Mouse (Mus musculus) ES-E14 (cell line): ENCODE data around the gene Myl10. TPM values are rescaled to one million over a fixed set of nuclear protein-coding genes. Genes with fewer than 3 reads are reported as not detected.
A peak's percentile ranks its signal among the peaks of the same experiment; 100 is the strongest.

Experiments used
- DNase-seq: peaks from one replicate; pipeline ENCODE4 v3.0.0-alpha.2; 2013; ENCODE audit warnings: low read depth, low spot score
- H3K27ac ChIP-seq: 2 replicates; pipeline ENCODE4 v1.5.1; 2012; ENCODE audit warnings: low read depth, mild to moderate bottlenecking, low read length, moderate library complexity, mixed read lengths; ENCODE audit not compliant: poor library complexity, insufficient read depth, severe bottlenecking
- H3K36me3 ChIP-seq: 2 replicates; pipeline ENCODE4 v1.6.1; 2012; ENCODE audit warnings: mild to moderate bottlenecking, low read length, moderate library complexity, mixed read lengths; ENCODE audit not compliant: control insufficient read depth, poor library complexity, insufficient read depth, severe bottlenecking
- H3K4me1 ChIP-seq, 2 experiments: fragments of 150-350 bp in 1 of 2; sonication (generic) in 1 of 2; 2 replicates each; pipeline ENCODE4 v1.6.1; 2012; ENCODE audit warnings: low read length in 2 of 2, mild to moderate bottlenecking in 1 of 2, mixed read lengths in 1 of 2; ENCODE audit not compliant: control insufficient read depth in 2 of 2, insufficient read depth in 2 of 2, poor library complexity in 1 of 2
- H3K4me3 ChIP-seq, 2 experiments: fragments of 150-350 bp in 1 of 2; sonication (generic) in 1 of 2; 2 replicates each; pipeline ENCODE4 v1.5.1; 2012; ENCODE audit warnings: low read length in 2 of 2, low read depth in 1 of 2, mild to moderate bottlenecking in 1 of 2, mixed read lengths in 1 of 2; ENCODE audit not compliant: insufficient read depth in 1 of 2, poor library complexity in 1 of 2, severe bottlenecking in 1 of 2
- H3K9ac ChIP-seq: 2 replicates; pipeline ENCODE4 v1.6.1; 2012; ENCODE audit warnings: low read depth, mild to moderate bottlenecking, low read length, mixed read lengths; ENCODE audit not compliant: poor library complexity, insufficient read depth, severe bottlenecking
- H3K9me3 ChIP-seq: fragments of 150-350 bp; sonication (generic); 2 replicates; pipeline ENCODE4 v1.6.1; 2012; ENCODE audit warnings: low read depth, mild to moderate bottlenecking, low read length; ENCODE audit not compliant: control insufficient read depth, insufficient read depth
- CHD2 ChIP-seq: IDR thresholded peaks from 2 replicates; pipeline ENCODE4 v1.6.1; 2014; ENCODE audit warnings: mild to moderate bottlenecking, low read depth, low read length, inconsistent platforms
- HCFC1 ChIP-seq: IDR thresholded peaks from 2 replicates; pipeline ENCODE4 v1.6.1; 2012; ENCODE audit warnings: low read length, inconsistent platforms, borderline replicate concordance; ENCODE audit not compliant: insufficient read depth
- MAFK ChIP-seq: IDR thresholded peaks from 2 replicates; pipeline ENCODE4 v1.6.1; 2014; ENCODE audit warnings: mild to moderate bottlenecking, low read depth, low read length, inconsistent platforms; ENCODE audit not compliant: insufficient read depth
- ZC3H11A ChIP-seq: IDR thresholded peaks from 2 replicates; pipeline ENCODE4 v1.6.1; 2012; ENCODE audit warnings: low read depth, mild to moderate bottlenecking, inconsistent platforms, low read length, borderline replicate concordance
- ZNF384 ChIP-seq: IDR thresholded peaks from 2 replicates; pipeline ENCODE4 v1.6.1; 2012; ENCODE audit warnings: low read depth, low read length, inconsistent platforms
- in situ Hi-C, 2 experiments: fragments of 600-800 bp; cut with MboI; formaldehyde crosslinking; loops; one replicate each; pipeline ENCODE4 v1.15.1; 2025; ENCODE audit warnings: low sequenced_read_pairs in 2 of 2, inconsistent platforms in 1 of 2; ENCODE audit not compliant: unreplicated experiment in 2 of 2
- total RNA-seq: library from RNA; depleted of rRNA; stranded (reverse); fragments of 300-350 nt; gene quantifications from 2 replicates; pipeline ENCODE4 v1.2.3, GENCODE M21; 2012

Myl10 gene
- total RNA-seq, 1 experiment, result not detected

DNA sequence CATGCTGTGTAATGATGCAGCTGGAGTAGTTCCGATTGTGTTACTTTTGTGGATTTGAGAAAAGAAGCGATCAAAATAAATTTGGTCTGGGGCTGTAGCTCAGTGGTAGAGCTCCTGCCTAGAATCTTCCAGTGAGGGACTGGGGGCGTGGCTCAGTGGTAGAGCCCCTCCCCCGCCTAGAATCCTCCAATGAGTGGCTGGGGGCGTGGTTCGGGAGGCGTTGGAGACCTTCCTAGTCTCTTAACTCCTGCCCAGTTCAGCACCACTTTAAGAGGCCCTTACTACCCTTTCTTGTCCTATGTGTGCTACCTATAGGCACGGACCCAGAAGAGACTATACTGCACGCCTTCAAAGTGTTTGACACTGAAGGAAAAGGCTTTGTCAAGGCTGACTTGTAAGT lies 4.7 kb downstream of the Myl10 start:
- Histone ChIP-seq H3K4me3 (no peak overlapping the region), H3K9ac (no peak overlapping the region), H3K4me1 (peaks cover 0 to 5% of the 10 kb centered on the region in 2 experiments; a peak in 2 of 4 replicates), H3K27ac (no peak overlapping the region), H3K36me3 (no peaks in the 10 kb centered on the region), H3K9me3 (no peaks in the 10 kb centered on the region)
- TF ChIP-seq MAFK, result no peak
- TF ChIP-seq ZC3H11A, result no peak
- TF ChIP-seq HCFC1, result no peak
- no peak for TF ChIP-seq CHD2
- TF ChIP-seq ZNF384, result no peak
- no peak for DNase-seq
- in situ Hi-C loops, result no loop called here

GRCm38 (mm10) chr5:136702159-136702725 lies 9.3 kb downstream of the Myl10 start:
- H3K27ac ChIP-seq, result no peak overlapping the region
- no peak overlapping the region for H3K4me3 ChIP-seq
- H3K4me1 ChIP-seq, result peaks cover 0 to 5% of the 10 kb centered on the region in 2 experiments; a peak in 2 of 4 replicates
- in situ Hi-C loops, result no loop called here
- no peak for TF ChIP-seq ZC3H11A
- no peak for TF ChIP-seq ZNF384
- no peak for TF ChIP-seq CHD2
- TF ChIP-seq MAFK, result no peak
- no peak for TF ChIP-seq HCFC1
- DNase-seq, result no peak
- no peaks in the 10 kb centered on the region for H3K9me3 ChIP-seq
- H3K36me3 ChIP-seq, result no peaks in the 10 kb centered on the region
- H3K9ac ChIP-seq, result no peak overlapping the region

DNA sequence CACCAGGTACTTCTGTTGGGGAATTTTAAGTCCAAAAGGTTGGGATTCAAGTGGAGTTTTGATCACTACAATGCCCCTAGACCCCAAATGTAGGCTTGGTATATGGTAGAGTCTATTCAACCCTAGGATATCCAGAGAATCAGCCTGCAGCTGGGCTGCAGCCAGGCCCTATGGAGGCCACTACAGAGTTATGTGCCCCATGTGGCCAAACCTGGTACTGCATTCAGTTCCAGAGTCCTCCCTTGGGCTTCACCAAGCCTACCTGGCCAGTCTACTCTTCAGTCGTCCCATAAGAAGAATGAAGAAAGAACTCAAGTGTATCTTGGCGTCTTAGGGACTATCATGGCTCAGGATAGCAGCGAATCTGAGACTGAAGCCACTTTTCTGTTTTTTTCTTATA lies 10.8 kb downstream of the Myl10 start:
- Histone ChIP-seq H3K4me3 (no peak overlapping the region), H3K36me3 (no peaks in the 10 kb centered on the region), H3K4me1 (peaks cover 2 to 10% of the 10 kb centered on the region in 2 experiments; a peak in 2 of 4 replicates), H3K9ac (no peak overlapping the region), H3K27ac (no peak overlapping the region), H3K9me3 (no peaks in the 10 kb centered on the region)
- TF ChIP-seq ZC3H11A (no peak), HCFC1 (no peak), ZNF384 (no peak), CHD2 (no peak), MAFK (no peak)
- peak; percentile 57 for DNase-seq
- in situ Hi-C loops, result no loop called here

- in situ Hi-C loops, result no loop called here
- Histone ChIP-seq H3K36me3 (no peaks in the 10 kb centered on the region), H3K4me3 (no peak overlapping the region), H3K9ac (no peak overlapping the region), H3K27ac (no peak overlapping the region), H3K9me3 (no peaks in the 10 kb centered on the region), H3K4me1 (peaks cover 2 to 13% of the 10 kb centered on the region in 2 experiments; a peak in 2 of 4 replicates)
- TF ChIP-seq ZNF384, result no peak
- TF ChIP-seq ZC3H11A, result no peak
- TF ChIP-seq HCFC1, result no peak
- TF ChIP-seq CHD2, result no peak
- no peak for TF ChIP-seq MAFK
- DNase-seq, result no peak
These were observed 11.2 kb downstream of the Myl10 start for GRCm38 (mm10) chr5:136704151-136704550.

GRCm38 (mm10) chr5:136705532-136705931 lies 12.6 kb downstream of the Myl10 start:
- H3K27ac ChIP-seq, result no peak overlapping the region
- no peak overlapping the region for H3K4me3 ChIP-seq
- no peak for DNase-seq
- no peak overlapping the region for H3K9ac ChIP-seq
- peaks cover 2 to 13% of the 10 kb centered on the region in 2 experiments; a peak in 2 of 4 replicates for H3K4me1 ChIP-seq
- in situ Hi-C loops, result no loop called here
- H3K36me3 ChIP-seq, result no peaks in the 10 kb centered on the region
- TF ChIP-seq ZNF384 (no peak), ZC3H11A (no peak), HCFC1 (no peak), CHD2 (no peak), MAFK (no peak)
- no peaks in the 10 kb centered on the region for H3K9me3 ChIP-seq
